In the genomic region with DNA sequence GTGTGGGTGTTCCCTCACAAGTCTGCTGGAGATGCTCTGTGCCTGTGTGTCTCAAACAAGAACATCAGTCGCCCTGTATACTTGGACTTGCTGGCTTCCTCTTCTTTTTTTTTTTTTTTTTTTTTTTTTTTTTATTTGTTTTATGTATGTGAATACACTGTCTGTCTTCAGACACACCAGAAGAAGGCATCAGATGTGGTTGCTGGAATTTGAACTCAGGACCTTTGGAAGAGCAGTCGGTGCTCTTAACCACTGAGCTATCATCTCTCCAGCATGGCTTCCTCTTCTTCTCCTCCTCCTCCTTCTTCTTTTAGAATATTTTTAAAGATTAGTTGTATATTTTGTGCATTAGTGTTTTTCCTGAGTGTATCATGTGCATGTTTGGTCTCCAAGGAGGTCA, we compare ENCODE assay signal across 16 mouse cellular contexts. TPM values are rescaled to one million over a fixed set of nuclear protein-coding genes. Genes with fewer than 3 reads are reported as not detected.
A peak's percentile ranks its signal among the peaks of the same experiment; 100 is the strongest.
DNase-seq lines count a peak whose midpoint lies in the region; ATAC-seq and TF ChIP-seq lines count a peak whose summit lies in the region.
"Had no signal": no experiment of that assay in that cellular context is flagged by ENCODE, and none has a peak within 500 bp of the region (broad histone marks: within the 10 kb centered on the region; RNA-seq: fewer than 3 reads in every experiment).

No protein-coding gene starts in this region.

- no peaks in the 10 kb centered on the region for H3K9me3 ChIP-seq in intestine, embryonic 15.5 days

- no peak overlapping the region for H3K9ac ChIP-seq in intestine, embryonic 15.5 days

- TF ChIP-seq POLR2A in thymus, adult 2 months (IDR thresholded peaks at IDR 0.05; ENCODE audit: control insufficient read depth, extremely low read depth, insufficient read depth, low read length, poor library complexity), result no peak

- no peaks in the 10 kb centered on the region for H3K27me3 ChIP-seq in thymus, adult 2 months (ENCODE audit: control insufficient read depth, insufficient read depth, low read length)
- H3K27me3 ChIP-seq in intestine, embryonic 15.5 days (replicated peaks), result peaks cover 11% of the 10 kb centered on the region

- 77% methylated on average over 2 of the region's 2 CpGs for WGBS in thymus, adult 2 months
- 76% methylated on average over 2 of the region's 2 CpGs for WGBS in intestine, embryonic 15.5 days

- no peak for ATAC-seq in intestine, embryonic 15.5 days

- no peak overlapping the region for H3K4me2 ChIP-seq in intestine, embryonic 15.5 days (replicated peaks)

- peak; percentile 54 to 61 for DNase-seq in gastrocnemius, adult 8-10 months (ENCODE audit: low spot score in 2 of 2)
- DNase-seq in gastrocnemius, postnatal 36 days, result no peak
- DNase-seq in thymus, adult 2 months, result peak; percentile 29
- DNase-seq in thymus, postnatal 4 days, result no peak
- DNase-seq in kidney, postnatal 36 days, result peak; percentile 12 to 36
- DNase-seq in urinary bladder, postnatal 10 days (ENCODE audit: low spot score), result peak; percentile 76
- no peak for DNase-seq in embryo, embryonic 9.5 days (ENCODE audit: extremely low spot score)
- DNase-seq: adrenal gland, postnatal 36 days had no signal

- no peak overlapping the region for H3K4me3 ChIP-seq in thymus, adult 2 months (ENCODE audit: control insufficient read depth, insufficient read depth, low read length)
- H3K4me3 ChIP-seq in intestine, embryonic 15.5 days (replicated peaks), result no peak overlapping the region
- H3K4me3 ChIP-seq: heart, adult 2 months had no signal

- no peak overlapping the region for H3K27ac ChIP-seq in thymus, adult 2 months (ENCODE audit: control insufficient read depth, insufficient read depth, low read length)
- H3K27ac ChIP-seq in intestine, embryonic 15.5 days, result no peak overlapping the region
- H3K27ac ChIP-seq: heart, adult 2 months had no signal

- H3K4me1 ChIP-seq in thymus, adult 2 months (replicated peaks; ENCODE audit: control insufficient read depth, insufficient read depth, low read length), result no peaks in the 10 kb centered on the region
- no peaks in the 10 kb centered on the region for H3K4me1 ChIP-seq in intestine, embryonic 15.5 days (replicated peaks)

- H3K36me3 ChIP-seq in thymus, adult 2 months (ENCODE audit: control insufficient read depth, insufficient read depth, low read length), result no peaks in the 10 kb centered on the region
- no peaks in the 10 kb centered on the region for H3K36me3 ChIP-seq in intestine, embryonic 15.5 days

- intact Hi-C loops in gastrocnemius, postnatal 36 days (cut with DNase I), result no loop called here

- TF ChIP-seq CTCF in thymus, adult 2 months (IDR thresholded peaks at IDR 0.05; ENCODE audit: borderline replicate concordance, control insufficient read depth, extremely low read depth, insufficient read depth, low read length, poor library complexity), result no peak

RNA-seq across cellular contexts. Expression of a gene that starts 4.5 kb away (rescaled TPM):
- total RNA-seq in gastrocnemius, adult 8-10 months (2022), result not detected
- total RNA-seq in gastrocnemius, postnatal 36 days (2021), result not detected
- polyA plus RNA-seq in thymus, adult 2 months (2012; rRNA removed), result not detected in 2 replicates
- polyA plus RNA-seq in intestine, embryonic 15.5 days (2015; fragmentation: Nextera tagmentation; extraction: Ambion mirVana), result 0.16 and 0.23 TPM in 2 replicates
- total RNA-seq: adrenal gland, postnatal 36 days; CH12.LX; layer of hippocampus, adult 18-20 months had no signal
- polyA plus RNA-seq: cortical plate, adult 2 months; heart, adult 2 months; liver, embryonic 16.5 days; neural tube, embryonic 11.5 days had no signal

RNA-seq across cellular contexts. Expression of a gene that starts 7.7 kb away (rescaled TPM):
- total RNA-seq in gastrocnemius, adult 8-10 months (2022), result not detected
- total RNA-seq in gastrocnemius, postnatal 36 days (2021), result not detected
- polyA plus RNA-seq in thymus, adult 2 months (2012; rRNA removed), result 0.10 TPM in 1 of 2 replicates, not detected in the other
- 0.40 and 0.56 TPM in 2 replicates for polyA plus RNA-seq in intestine, embryonic 15.5 days (2015; fragmentation: Nextera tagmentation; extraction: Ambion mirVana)
- total RNA-seq: adrenal gland, postnatal 36 days; CH12.LX had no signal
- polyA plus RNA-seq: heart, adult 2 months; liver, embryonic 16.5 days; neural tube, embryonic 11.5 days; spleen, adult 2 months had no signal

RNA-seq across cellular contexts. Expression of a gene that starts 12.2 kb away (rescaled TPM):
- 10 to 100 TPM in 1 of 4 experiments, 1 to 10 TPM in 3; 6.3 to 11.0 (median 8.0) TPM for total RNA-seq in gastrocnemius, adult 8-10 months (2022)
- 1 to 10 TPM; 7.5 to 9.2 TPM for total RNA-seq in gastrocnemius, postnatal 36 days (2021)
- polyA plus RNA-seq in thymus, adult 2 months (2012; rRNA removed), result 65.6 and 74.4 TPM in 2 replicates
- 30.2 and 35.8 TPM in 2 replicates for polyA plus RNA-seq in intestine, embryonic 15.5 days (2015; fragmentation: Nextera tagmentation; extraction: Ambion mirVana)

RNA-seq across cellular contexts. Expression of a gene that starts 36.8 kb away (rescaled TPM):
- total RNA-seq in gastrocnemius, adult 8-10 months (2022), result 10 to 100 TPM in 2 of 4 experiments, 1 to 10 TPM in 2; 8.9 to 11.0 (median 10.1) TPM
- 1 to 10 TPM; 7.5 to 9.3 TPM for total RNA-seq in gastrocnemius, postnatal 36 days (2021)
- polyA plus RNA-seq in thymus, adult 2 months (2012; rRNA removed), result 50.3 and 78.1 TPM in 2 replicates
- polyA plus RNA-seq in intestine, embryonic 15.5 days (2015; fragmentation: Nextera tagmentation; extraction: Ambion mirVana), result 10.6 and 11.0 TPM in 2 replicates

Comparison
In these comparisons a context has a peak if more than half of its experiments do, and no peak if none do; other contexts are left out.
1. DNase-seq: peak in gastrocnemius, adult 8-10 months (2 of 2), thymus, adult 2 months (single experiment), kidney, postnatal 36 days (2 of 2) and urinary bladder, postnatal 10 days (single experiment); none in gastrocnemius, postnatal 36 days (0 of 2), thymus, postnatal 4 days (single experiment) and embryo, embryonic 9.5 days (single experiment).